Mouse (Mus musculus): ENCODE results near the gene Lmx1a.

The Lmx1a gene

GRCm38 (mm10) chr1:167804836-167805235 lies 115.8 kb downstream of the Lmx1a start:
- TF ChIP-seq POU5F1 (IDR thresholded peaks at IDR 0.05; ENCODE audit: borderline replicate concordance, low read length) = no peak
- no peak for TF ChIP-seq NANOG (IDR thresholded peaks at IDR 0.05; ENCODE audit: borderline replicate concordance, low read length)
- TF ChIP-seq CTCF (conservative IDR thresholded peaks at IDR 0.05; ENCODE audit: low read length) = no peak
- Histone ChIP-seq H3K36me3 (ENCODE audit: insufficient read depth, low read length) (no peaks in the 10 kb centered on the region), H3K4me3 (replicated peaks; ENCODE audit: low read length) (no peak overlapping the region), H3K4me1 (replicated peaks; ENCODE audit: low read depth, low read length) (peaks cover 13% of the 10 kb centered on the region), H3K27me3 (ENCODE audit: insufficient read depth, low read length) (peaks cover 72% of the 10 kb centered on the region), H3K9me3 (ENCODE audit: low read length) (no peaks in the 10 kb centered on the region)

- 0 out of 2 replicates have a peak, but pooled peaks cover 3% of the 10 kb centered on the region for H3K4me1 ChIP-seq (replicated peaks; ENCODE audit: low read depth, low read length)
- H3K9me3 ChIP-seq (ENCODE audit: low read length) = no peaks in the 10 kb centered on the region
- H3K27me3 ChIP-seq (ENCODE audit: insufficient read depth, low read length) = peaks cover 13% of the 10 kb centered on the region
- no peak overlapping the region for H3K4me3 ChIP-seq (replicated peaks; ENCODE audit: low read length)
- TF ChIP-seq NANOG (IDR thresholded peaks at IDR 0.05; ENCODE audit: borderline replicate concordance, low read length) = no peak
- TF ChIP-seq POU5F1 (IDR thresholded peaks at IDR 0.05; ENCODE audit: borderline replicate concordance, low read length) = no peak
- TF ChIP-seq CTCF (conservative IDR thresholded peaks at IDR 0.05; ENCODE audit: low read length) = no peak
- no peaks in the 10 kb centered on the region for H3K36me3 ChIP-seq (ENCODE audit: insufficient read depth, low read length)
Measured at GRCm38 (mm10) chr1:167811141-167811540, 122.1 kb downstream of the Lmx1a start.

- Histone ChIP-seq H3K27me3 (ENCODE audit: insufficient read depth, low read length) (no peaks in the 10 kb centered on the region), H3K9me3 (ENCODE audit: low read length) (no peaks in the 10 kb centered on the region), H3K4me3 (replicated peaks; ENCODE audit: low read length) (no peak overlapping the region), H3K4me1 (replicated peaks; ENCODE audit: low read depth, low read length) (no peaks in the 10 kb centered on the region), H3K36me3 (ENCODE audit: insufficient read depth, low read length) (no peaks in the 10 kb centered on the region)
- no peak for TF ChIP-seq POU5F1 (IDR thresholded peaks at IDR 0.05; ENCODE audit: borderline replicate concordance, low read length)
- TF ChIP-seq NANOG (IDR thresholded peaks at IDR 0.05; ENCODE audit: borderline replicate concordance, low read length) = no peak
- TF ChIP-seq CTCF (conservative IDR thresholded peaks at IDR 0.05; ENCODE audit: low read length) = no peak
Measured at GRCm38 (mm10) chr1:167815166-167815565, 126.1 kb downstream of the Lmx1a start.

- Histone ChIP-seq H3K27me3 (ENCODE audit: insufficient read depth, low read length) (no peaks in the 10 kb centered on the region; the same call in 1 of the 2 replicates), H3K4me1 (replicated peaks; ENCODE audit: low read depth, low read length) (no peaks in the 10 kb centered on the region), H3K9me3 (ENCODE audit: low read length) (no peaks in the 10 kb centered on the region), H3K4me3 (replicated peaks; ENCODE audit: low read length) (no peak overlapping the region), H3K36me3 (ENCODE audit: insufficient read depth, low read length) (no peaks in the 10 kb centered on the region)
- TF ChIP-seq CTCF (conservative IDR thresholded peaks at IDR 0.05; ENCODE audit: low read length) = no peak
- no peak for TF ChIP-seq NANOG (IDR thresholded peaks at IDR 0.05; ENCODE audit: borderline replicate concordance, low read length)
Measured at GRCm38 (mm10) chr1:167817028-167817427, 128.0 kb downstream of the Lmx1a start.

GRCm38 (mm10) chr1:167817616-167818015 lies 128.6 kb downstream of the Lmx1a start:
- TF ChIP-seq CTCF (conservative IDR thresholded peaks at IDR 0.05; ENCODE audit: low read length) (no peak), NANOG (IDR thresholded peaks at IDR 0.05; ENCODE audit: borderline replicate concordance, low read length) (no peak), POU5F1 (IDR thresholded peaks at IDR 0.05; ENCODE audit: borderline replicate concordance, low read length) (no peak)

GRCm38 (mm10) chr1:167820031-167820430 lies 131.0 kb downstream of the Lmx1a start:
- H3K4me3 ChIP-seq (replicated peaks; ENCODE audit: low read length) = no peak overlapping the region
- no peaks in the 10 kb centered on the region for H3K4me1 ChIP-seq (replicated peaks; ENCODE audit: low read depth, low read length)
- no peaks in the 10 kb centered on the region; the same call in 1 of the 2 replicates for H3K27me3 ChIP-seq (ENCODE audit: insufficient read depth, low read length)
- no peaks in the 10 kb centered on the region for H3K36me3 ChIP-seq (ENCODE audit: insufficient read depth, low read length)
- peaks cover 3% of the 10 kb centered on the region; the same call in 1 of the 2 replicates for H3K9me3 ChIP-seq (ENCODE audit: low read length)
- TF ChIP-seq CTCF (conservative IDR thresholded peaks at IDR 0.05; ENCODE audit: low read length) (no peak), POU5F1 (IDR thresholded peaks at IDR 0.05; ENCODE audit: borderline replicate concordance, low read length) (no peak), NANOG (IDR thresholded peaks at IDR 0.05; ENCODE audit: borderline replicate concordance, low read length) (no peak)

More at GRCm38 (mm10) chr1:167817616-167818015, 128.6 kb downstream of the Lmx1a start:
- Histone ChIP-seq H3K27me3 (ENCODE audit: insufficient read depth, low read length) (no peaks in the 10 kb centered on the region; the same call in 1 of the 2 replicates), H3K36me3 (ENCODE audit: insufficient read depth, low read length) (no peaks in the 10 kb centered on the region), H3K9me3 (ENCODE audit: low read length) (no peaks in the 10 kb centered on the region), H3K4me1 (replicated peaks; ENCODE audit: low read depth, low read length) (no peaks in the 10 kb centered on the region), H3K4me3 (replicated peaks; ENCODE audit: low read length) (no peak overlapping the region)

GRCm38 (mm10) chr1:167821125-167821524 lies 132.1 kb downstream of the Lmx1a start:
- Histone ChIP-seq H3K27me3 (ENCODE audit: insufficient read depth, low read length) (no peaks in the 10 kb centered on the region; the same call in 1 of the 2 replicates), H3K4me3 (replicated peaks; ENCODE audit: low read length) (no peak overlapping the region), H3K4me1 (replicated peaks; ENCODE audit: low read depth, low read length) (no peaks in the 10 kb centered on the region), H3K9me3 (ENCODE audit: low read length) (peaks cover 3% of the 10 kb centered on the region; the same call in 1 of the 2 replicates), H3K36me3 (ENCODE audit: insufficient read depth, low read length) (no peaks in the 10 kb centered on the region)
- TF ChIP-seq POU5F1 (IDR thresholded peaks at IDR 0.05; ENCODE audit: borderline replicate concordance, low read length) = no peak
- no peak for TF ChIP-seq CTCF (conservative IDR thresholded peaks at IDR 0.05; ENCODE audit: low read length)
- no peak for TF ChIP-seq NANOG (IDR thresholded peaks at IDR 0.05; ENCODE audit: borderline replicate concordance, low read length)

GRCm38 (mm10) chr1:167830291-167830690 lies 141.3 kb downstream of the Lmx1a start:
- H3K27me3 ChIP-seq (ENCODE audit: insufficient read depth, low read length) = no peaks in the 10 kb centered on the region
- no peaks in the 10 kb centered on the region for H3K36me3 ChIP-seq (ENCODE audit: insufficient read depth, low read length)
- H3K9me3 ChIP-seq (ENCODE audit: low read length) = no peaks in the 10 kb centered on the region

GRCm38 (mm10) chr1:167831601-167832000 lies 142.6 kb downstream of the Lmx1a start:
- no peaks in the 10 kb centered on the region for H3K4me1 ChIP-seq (replicated peaks; ENCODE audit: low read depth, low read length)
- no peak overlapping the region for H3K4me3 ChIP-seq (replicated peaks; ENCODE audit: low read length)
- H3K27me3 ChIP-seq (ENCODE audit: insufficient read depth, low read length) = no peaks in the 10 kb centered on the region
- TF ChIP-seq NANOG (IDR thresholded peaks at IDR 0.05; ENCODE audit: borderline replicate concordance, low read length) (no peak), POU5F1 (IDR thresholded peaks at IDR 0.05; ENCODE audit: borderline replicate concordance, low read length) (no peak), CTCF (conservative IDR thresholded peaks at IDR 0.05; ENCODE audit: low read length) (no peak)
- H3K9me3 ChIP-seq (ENCODE audit: low read length) = no peaks in the 10 kb centered on the region
- H3K36me3 ChIP-seq (ENCODE audit: insufficient read depth, low read length) = no peaks in the 10 kb centered on the region

More at GRCm38 (mm10) chr1:167830291-167830690, 141.3 kb downstream of the Lmx1a start:
- no peaks in the 10 kb centered on the region for H3K4me1 ChIP-seq (replicated peaks; ENCODE audit: low read depth, low read length)
- no peak overlapping the region for H3K4me3 ChIP-seq (replicated peaks; ENCODE audit: low read length)
- TF ChIP-seq NANOG (IDR thresholded peaks at IDR 0.05; ENCODE audit: borderline replicate concordance, low read length) (no peak), CTCF (conservative IDR thresholded peaks at IDR 0.05; ENCODE audit: low read length) (no peak), POU5F1 (IDR thresholded peaks at IDR 0.05; ENCODE audit: borderline replicate concordance, low read length) (no peak)
